Comparison of ENCODE assay signal across 7 mouse cellular contexts in genomic region chr8:126538648-126539354, GRCm38 (mm10). TPM values are rescaled to one million over a fixed set of nuclear protein-coding genes. Genes with fewer than 3 reads are reported as not detected.
A peak's percentile ranks its signal among the peaks of the same experiment; 100 is the strongest.
DNase-seq lines count a peak whose midpoint lies in the region; ATAC-seq and TF ChIP-seq lines count a peak whose summit lies in the region.

No protein-coding gene starts in this region.

- no peak overlapping the region for H3K4me3 ChIP-seq in lung, embryonic 14.5 days (ENCODE audit: low read depth, low read length)
- peak overlapping the region; percentile 19; the same call in 1 of the 2 replicates for H3K4me3 ChIP-seq in embryonic facial prominence, embryonic 10.5 days
- H3K4me3 ChIP-seq in hindbrain, embryonic 14.5 days (replicated peaks; ENCODE audit: low read length): no peak overlapping the region
- H3K4me3 ChIP-seq in midbrain, embryonic 12.5 days: no peak overlapping the region

- 0 out of 2 replicates have a peak overlapping the region, but pooled peaks have one; percentile 7 for H3K4me2 ChIP-seq in lung, embryonic 14.5 days
- peak overlapping the region; percentile 31 for H3K4me2 ChIP-seq in hindbrain, embryonic 14.5 days (replicated peaks)
- H3K4me2 ChIP-seq in midbrain, embryonic 12.5 days (replicated peaks): peak overlapping the region; percentile 41

- DNase-seq in lung, embryonic 14.5 days: peak; percentile 81
- no peak for DNase-seq in lung, postnatal 36 days
- peak; percentile 81 for DNase-seq in embryonic facial prominence, embryonic 10.5 days (ENCODE audit: low spot score)
- DNase-seq in hindbrain, embryonic 14.5 days (ENCODE audit: low spot score): peak; percentile 85
- peak; percentile 44 for DNase-seq in yolk sac, embryonic 10.5 days (ENCODE audit: low spot score)
- DNase-seq in gastrocnemius, postnatal 4 days (ENCODE audit: low spot score in 2 of 2): no peak

- H3K27ac ChIP-seq in lung, embryonic 14.5 days (ENCODE audit: low read depth): peak overlapping the region; percentile 7; the same call in 1 of the 2 replicates
- H3K27ac ChIP-seq in embryonic facial prominence, embryonic 10.5 days (replicated peaks): peak overlapping the region; percentile 63
- peak overlapping the region; percentile 98 for H3K27ac ChIP-seq in hindbrain, embryonic 14.5 days
- peak overlapping the region; percentile 96 for H3K27ac ChIP-seq in midbrain, embryonic 12.5 days (replicated peaks)

- H3K9me3 ChIP-seq in lung, embryonic 14.5 days (ENCODE audit: low read depth, low read length): no peaks in the 10 kb centered on the region
- H3K9me3 ChIP-seq in embryonic facial prominence, embryonic 10.5 days: no peaks in the 10 kb centered on the region
- no peaks in the 10 kb centered on the region for H3K9me3 ChIP-seq in hindbrain, embryonic 14.5 days (ENCODE audit: control insufficient read depth, low read length)
- no peaks in the 10 kb centered on the region for H3K9me3 ChIP-seq in midbrain, embryonic 12.5 days

- peaks cover 39% of the 10 kb centered on the region for H3K4me1 ChIP-seq in lung, embryonic 14.5 days (ENCODE audit: insufficient read depth)
- peaks cover 57% of the 10 kb centered on the region for H3K4me1 ChIP-seq in embryonic facial prominence, embryonic 10.5 days
- H3K4me1 ChIP-seq in hindbrain, embryonic 14.5 days (replicated peaks; ENCODE audit: control insufficient read depth, insufficient read depth, low read length): peaks cover 44% of the 10 kb centered on the region
- H3K4me1 ChIP-seq in midbrain, embryonic 12.5 days: peaks cover 46% of the 10 kb centered on the region

- 7% methylated on average over 12 of the region's 12 CpGs for WGBS in lung, embryonic 14.5 days
- WGBS in embryonic facial prominence, embryonic 10.5 days: 7% methylated on average over 12 of the region's 12 CpGs
- WGBS in hindbrain, embryonic 14.5 days: 5% methylated on average over 10 of the region's 12 CpGs
- 2% methylated on average over 12 of the region's 12 CpGs for WGBS in midbrain, embryonic 12.5 days

- H3K9ac ChIP-seq in lung, embryonic 14.5 days: no peak overlapping the region
- H3K9ac ChIP-seq in hindbrain, embryonic 14.5 days: peak overlapping the region; percentile 53
- H3K9ac ChIP-seq in midbrain, embryonic 12.5 days (replicated peaks): peak overlapping the region; percentile 37; the same call in 1 of the 2 replicates

- no peak for TF ChIP-seq CTCF in lung, embryonic 14.5 days (IDR thresholded peaks at IDR 0.05; ENCODE audit: low read depth)

- ATAC-seq in lung, embryonic 14.5 days (ENCODE audit: insufficient read depth): peak; percentile 2; the same call in 1 of the 2 replicates
- ATAC-seq in hindbrain, embryonic 14.5 days (ENCODE audit: low FRiP score): peak; percentile 75
- peak; percentile 81 for ATAC-seq in midbrain, embryonic 12.5 days (ENCODE audit: low FRiP score, low read depth)

- no peaks in the 10 kb centered on the region for H3K36me3 ChIP-seq in lung, embryonic 14.5 days (ENCODE audit: insufficient read depth)
- no peaks in the 10 kb centered on the region for H3K36me3 ChIP-seq in embryonic facial prominence, embryonic 10.5 days (replicated peaks)
- no peaks in the 10 kb centered on the region for H3K36me3 ChIP-seq in hindbrain, embryonic 14.5 days (replicated peaks; ENCODE audit: control insufficient read depth, insufficient read depth)
- H3K36me3 ChIP-seq in midbrain, embryonic 12.5 days: no peaks in the 10 kb centered on the region

- no peaks in the 10 kb centered on the region for H3K27me3 ChIP-seq in lung, embryonic 14.5 days (ENCODE audit: insufficient read depth, low read length)
- no peaks in the 10 kb centered on the region for H3K27me3 ChIP-seq in embryonic facial prominence, embryonic 10.5 days (replicated peaks; ENCODE audit: low read depth, poor library complexity, severe bottlenecking)
- no peaks in the 10 kb centered on the region for H3K27me3 ChIP-seq in hindbrain, embryonic 14.5 days (ENCODE audit: control insufficient read depth, insufficient read depth, low read length)
- no peaks in the 10 kb centered on the region for H3K27me3 ChIP-seq in midbrain, embryonic 12.5 days

RNA-seq across cellular contexts. Expression of gene Irf2bp2, which starts 55.0 kb away (rescaled TPM):
- 8.9 and 9.3 TPM in 2 replicates for polyA plus RNA-seq in lung, embryonic 14.5 days (2014; fragmentation: Nextera tagmentation; extraction: Ambion mirVana)
- polyA plus RNA-seq in embryonic facial prominence, embryonic 10.5 days (2016; fragmentation: Nextera tagmentation; extraction: Ambion mirVana): 4.5 and 5.4 TPM in 2 replicates
- 7.2 and 7.4 TPM in 2 replicates for polyA plus RNA-seq in hindbrain, embryonic 14.5 days (2014; fragmentation: Nextera tagmentation; extraction: Ambion mirVana)
- 7.5 and 7.7 TPM in 2 replicates for polyA plus RNA-seq in midbrain, embryonic 12.5 days (2016; fragmentation: Nextera tagmentation; extraction: Ambion mirVana)
- 10 to 100 TPM; 71.8 to 76.1 TPM for total RNA-seq in gastrocnemius, postnatal 4 days (2021)

Comparison
In these comparisons a context has a peak if more than half of its experiments do, and no peak if none do; other contexts are left out.
1. DNase-seq: peak in lung, embryonic 14.5 days (single experiment), embryonic facial prominence, embryonic 10.5 days (single experiment), hindbrain, embryonic 14.5 days (single experiment) and yolk sac, embryonic 10.5 days (single experiment); none in lung, postnatal 36 days (single experiment) and gastrocnemius, postnatal 4 days (0 of 2).
2. ATAC-seq: peak in every context shown above with its lines; median percentile 81 in midbrain, embryonic 12.5 days; 75 in hindbrain, embryonic 14.5 days; 2 in lung, embryonic 14.5 days.
3. H3K27ac ChIP-seq: peak in every context shown above with its lines; median percentile 98 in hindbrain, embryonic 14.5 days; 96 in midbrain, embryonic 12.5 days; 63 in embryonic facial prominence, embryonic 10.5 days; 7 in lung, embryonic 14.5 days.
4. Peak in every context shown above with its lines, with median percentiles within 50 percentile points of each other: H3K4me2 ChIP-seq.